Comparison of ENCODE assay signal across 25 mouse cellular contexts in the genomic region with DNA sequence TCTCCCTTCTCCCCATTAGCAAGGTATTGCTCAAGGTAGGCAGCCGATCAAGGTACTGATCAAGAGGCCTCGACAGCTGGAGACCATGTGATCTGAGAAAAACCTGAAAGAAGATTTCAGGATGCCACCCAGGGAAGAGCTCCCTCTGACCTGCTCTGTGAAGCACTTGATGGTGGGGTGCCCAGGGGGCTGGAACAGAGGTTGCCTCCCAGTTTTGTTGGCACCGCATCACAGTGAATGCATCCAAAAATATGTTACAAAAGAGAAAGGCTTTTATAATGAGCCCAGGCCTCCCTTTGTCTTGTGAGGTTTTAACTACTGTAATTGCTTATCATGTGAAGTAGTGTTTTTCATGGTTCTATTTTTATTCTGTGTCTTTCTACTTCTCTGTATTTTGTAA.
A peak's percentile ranks its signal among the peaks of the same experiment; 100 is the strongest.
DNase-seq lines count a peak whose midpoint lies in the region; ATAC-seq and TF ChIP-seq lines count a peak whose summit lies in the region.
"Had no signal": no experiment of that assay in that cellular context is flagged by ENCODE, and none has a peak within 500 bp of the region (broad histone marks: within the 10 kb centered on the region; RNA-seq: fewer than 3 reads in every experiment).

No protein-coding gene starts in this region.

- 0 out of 2 replicates have a peak, but pooled peaks have one; percentile 24 for ATAC-seq in forebrain, embryonic 13.5 days
- peak; percentile 44; the same call in 1 of the 2 replicates for ATAC-seq in forebrain, postnatal 0 days
- no peak for ATAC-seq in forebrain, embryonic 12.5 days (ENCODE audit: low FRiP score)
- ATAC-seq: activated CD4-positive, CD25-positive, alpha-beta regulatory T cell, adult 4 months; hindbrain, embryonic 16.5 days; intestine, embryonic 15.5 days had no signal

- H3K9ac ChIP-seq in forebrain, embryonic 13.5 days = no peak overlapping the region
- H3K9ac ChIP-seq in forebrain, postnatal 0 days = no peak overlapping the region
- no peak overlapping the region for H3K9ac ChIP-seq in forebrain, embryonic 12.5 days
- H3K9ac ChIP-seq: embryonic facial prominence, embryonic 12.5 days; embryonic facial prominence, embryonic 15.5 days; heart, embryonic 12.5 days; heart, embryonic 15.5 days; hindbrain, embryonic 13.5 days; intestine, embryonic 15.5 days had no signal

- no peak for DNase-seq in forebrain, embryonic 10.5 days (ENCODE audit: extremely low spot score, low spot score)
- peak; percentile 49 for DNase-seq in forebrain, postnatal 0 days
- DNase-seq in left cerebral cortex, postnatal 4 days = peak; percentile 5
- DNase-seq in left cerebral cortex, adult 18-20 months (ENCODE audit: low spot score in 2 of 2) = no peak
- DNase-seq: adrenal gland, adult 8-10 months; adrenal gland, postnatal 25 days; cerebellum, adult 18-20 months; cerebellum, adult 9-10 months; cerebellum, postnatal 14 days; gastrocnemius, postnatal 10 days; gastrocnemius, postnatal 36 days; heart, postnatal 10 days; heart, postnatal 36 days; kidney, adult 11 months had no signal

- H3K36me3 ChIP-seq in forebrain, embryonic 13.5 days (ENCODE audit: poor library complexity, severe bottlenecking) = no peaks in the 10 kb centered on the region
- no peaks in the 10 kb centered on the region for H3K36me3 ChIP-seq in forebrain, embryonic 10.5 days (replicated peaks)
- no peaks in the 10 kb centered on the region for H3K36me3 ChIP-seq in forebrain, postnatal 0 days (ENCODE audit: insufficient read depth)
- H3K36me3 ChIP-seq in forebrain, embryonic 12.5 days (replicated peaks) = no peaks in the 10 kb centered on the region
- H3K36me3 ChIP-seq: embryonic facial prominence, embryonic 12.5 days; embryonic facial prominence, embryonic 15.5 days; heart, embryonic 12.5 days; heart, embryonic 15.5 days; hindbrain, embryonic 10.5 days; hindbrain, embryonic 13.5 days; intestine, embryonic 15.5 days had no signal

- WGBS in forebrain, embryonic 13.5 days = 63% methylated on average over 3 of the region's 3 CpGs
- WGBS in forebrain, embryonic 10.5 days = 86% methylated on average over 3 of the region's 3 CpGs
- WGBS in forebrain, postnatal 0 days = 47% methylated on average over 3 of the region's 3 CpGs
- 72% methylated on average over 3 of the region's 3 CpGs for WGBS in forebrain, embryonic 12.5 days

- H3K27ac ChIP-seq in forebrain, embryonic 13.5 days = no peak overlapping the region
- no peak overlapping the region for H3K27ac ChIP-seq in forebrain, embryonic 10.5 days
- peak overlapping the region; percentile 41; the same call in 1 of the 2 replicates for H3K27ac ChIP-seq in forebrain, postnatal 0 days (ENCODE audit: low read depth, low read length)
- no peak overlapping the region for H3K27ac ChIP-seq in forebrain, embryonic 12.5 days
- H3K27ac ChIP-seq: embryonic facial prominence, embryonic 12.5 days; embryonic facial prominence, embryonic 15.5 days; heart, embryonic 15.5 days; hindbrain, embryonic 10.5 days; hindbrain, embryonic 13.5 days; intestine, embryonic 15.5 days had no signal

- intact Hi-C loops in left cerebral cortex, postnatal 4 days (cut with DNase I) = no loop called here

- H3K4me1 ChIP-seq in forebrain, embryonic 13.5 days = peaks cover 30% of the 10 kb centered on the region
- H3K4me1 ChIP-seq in forebrain, embryonic 10.5 days = peaks cover 8% of the 10 kb centered on the region; the same call in 1 of the 2 replicates
- peaks cover 9% of the 10 kb centered on the region; the same call in 1 of the 2 replicates for H3K4me1 ChIP-seq in forebrain, postnatal 0 days (ENCODE audit: insufficient read depth)
- H3K4me1 ChIP-seq in forebrain, embryonic 12.5 days = peaks cover 13% of the 10 kb centered on the region; the same call in 1 of the 2 replicates
- H3K4me1 ChIP-seq: embryonic facial prominence, embryonic 12.5 days; embryonic facial prominence, embryonic 15.5 days; heart, embryonic 12.5 days; heart, embryonic 15.5 days; hindbrain, embryonic 10.5 days; intestine, embryonic 15.5 days had no signal

- H3K4me2 ChIP-seq in forebrain, embryonic 13.5 days = no peak overlapping the region
- no peak overlapping the region for H3K4me2 ChIP-seq in forebrain, postnatal 0 days (ENCODE audit: low read depth)
- no peak overlapping the region for H3K4me2 ChIP-seq in forebrain, embryonic 12.5 days
- H3K4me2 ChIP-seq: embryonic facial prominence, embryonic 12.5 days; embryonic facial prominence, embryonic 15.5 days; heart, embryonic 12.5 days; heart, embryonic 15.5 days; hindbrain, embryonic 13.5 days; intestine, embryonic 15.5 days had no signal

- H3K27me3 ChIP-seq in forebrain, embryonic 13.5 days = no peaks in the 10 kb centered on the region
- no peaks in the 10 kb centered on the region for H3K27me3 ChIP-seq in forebrain, embryonic 10.5 days (ENCODE audit: poor library complexity, severe bottlenecking)
- no peaks in the 10 kb centered on the region for H3K27me3 ChIP-seq in forebrain, postnatal 0 days (ENCODE audit: insufficient read depth, low read length)
- no peaks in the 10 kb centered on the region for H3K27me3 ChIP-seq in forebrain, embryonic 12.5 days
- H3K27me3 ChIP-seq: embryonic facial prominence, embryonic 12.5 days; embryonic facial prominence, embryonic 15.5 days; heart, embryonic 12.5 days; heart, embryonic 15.5 days; hindbrain, embryonic 13.5 days; intestine, embryonic 15.5 days had no signal

- H3K4me3 ChIP-seq in forebrain, embryonic 13.5 days = no peak overlapping the region
- no peak overlapping the region for H3K4me3 ChIP-seq in forebrain, embryonic 10.5 days
- no peak overlapping the region for H3K4me3 ChIP-seq in forebrain, postnatal 0 days (ENCODE audit: low read depth, low read length)
- H3K4me3 ChIP-seq in forebrain, embryonic 12.5 days (replicated peaks) = no peak overlapping the region
- H3K4me3 ChIP-seq: embryonic facial prominence, embryonic 12.5 days; embryonic facial prominence, embryonic 15.5 days; heart, embryonic 12.5 days; heart, embryonic 15.5 days; hindbrain, embryonic 10.5 days; hindbrain, embryonic 13.5 days; intestine, embryonic 15.5 days had no signal

- TF ChIP-seq CTCF in forebrain, postnatal 0 days (IDR thresholded peaks at IDR 0.05; ENCODE audit: low read depth) = no peak

- H3K9me3 ChIP-seq in forebrain, embryonic 13.5 days (replicated peaks) = no peaks in the 10 kb centered on the region
- no peaks in the 10 kb centered on the region for H3K9me3 ChIP-seq in forebrain, embryonic 10.5 days
- H3K9me3 ChIP-seq in forebrain, postnatal 0 days (ENCODE audit: low read length) = no peaks in the 10 kb centered on the region
- no peaks in the 10 kb centered on the region for H3K9me3 ChIP-seq in forebrain, embryonic 12.5 days
- H3K9me3 ChIP-seq: embryonic facial prominence, embryonic 12.5 days; embryonic facial prominence, embryonic 15.5 days; heart, embryonic 12.5 days; heart, embryonic 15.5 days; hindbrain, embryonic 10.5 days; hindbrain, embryonic 13.5 days; intestine, embryonic 15.5 days had no signal

Comparison
In these comparisons a context has a peak if more than half of its experiments do, and no peak if none do; other contexts are left out.
1. DNase-seq: peak in forebrain, postnatal 0 days (single experiment) and left cerebral cortex, postnatal 4 days (single experiment); none in forebrain, embryonic 10.5 days (single experiment) and left cerebral cortex, adult 18-20 months (0 of 2).